Mouse (Mus musculus): Measurements from ENCODE around the gene Slc25a18.

The Slc25a18 gene

DNA sequence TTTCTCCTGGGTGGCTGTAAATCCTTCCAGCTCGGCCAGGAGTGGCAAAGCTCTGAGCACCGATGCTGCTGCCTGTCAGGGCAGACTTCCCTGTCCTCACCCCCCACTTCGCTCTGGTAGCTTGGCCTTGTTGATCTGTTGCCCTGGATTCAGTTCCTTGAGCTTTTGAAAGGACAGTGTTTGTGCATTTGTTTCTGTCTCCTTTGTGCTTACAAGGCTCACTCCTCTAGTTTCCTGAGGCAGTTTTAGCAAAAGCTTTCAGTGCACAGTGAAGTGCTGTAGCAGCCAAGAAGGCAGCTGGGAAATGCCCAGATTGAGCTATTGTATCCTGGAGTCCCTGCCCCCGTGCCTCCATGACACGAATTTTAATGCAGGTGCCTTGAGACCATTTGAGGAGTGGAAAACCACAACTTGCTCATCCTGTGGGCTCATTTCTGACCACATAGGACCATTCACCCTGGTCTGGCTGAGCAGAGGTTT, at the start of gene Slc25a18:
Slc25a18 (plus strand) TSS at position 430 of the 480 bp plus-strand sequence.
- DNase-seq (ENCODE audit: low spot score in 2 of 2), result no peak

DNA sequence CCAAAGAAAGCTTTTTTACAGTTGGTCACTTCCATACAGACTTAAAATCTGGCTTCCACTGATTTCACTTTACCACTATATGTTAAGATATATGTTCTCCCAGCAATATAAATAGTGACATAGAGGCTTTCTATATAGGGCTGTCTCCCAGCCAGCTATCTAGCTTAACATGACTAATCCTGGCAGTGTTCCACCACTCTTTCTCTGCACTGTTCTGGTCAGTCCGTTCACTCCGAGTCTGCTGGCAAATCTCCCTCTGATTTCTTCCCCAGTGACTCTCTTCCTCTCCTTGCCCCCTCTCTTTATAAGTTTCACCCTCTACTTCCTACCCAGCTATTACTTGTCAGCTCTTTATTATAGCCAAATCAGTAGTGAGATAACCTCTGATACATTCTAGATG, 47.4 kb upstream of the Slc25a18 start:
- DNase-seq (ENCODE audit: low spot score in 2 of 2), result no peak

DNA sequence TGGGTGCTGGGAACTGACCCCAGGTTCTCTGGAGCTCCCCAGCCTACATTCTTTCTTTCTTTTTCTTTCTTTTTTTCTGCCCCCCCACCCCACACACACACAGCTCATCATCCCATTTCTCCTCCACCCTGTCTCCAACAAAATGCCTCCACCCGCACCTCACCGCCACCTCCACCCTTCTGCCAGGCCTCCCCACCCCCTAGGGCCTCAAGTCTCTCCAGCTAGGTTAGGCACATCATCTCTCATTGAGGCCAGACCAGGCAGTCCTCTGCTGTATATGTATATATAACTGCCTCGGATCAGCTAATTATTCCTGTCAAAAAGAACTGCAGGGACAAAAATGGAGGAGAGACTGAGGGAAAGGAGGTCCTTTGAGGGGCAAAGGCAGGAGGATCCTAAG, 37.4 kb upstream of the Slc25a18 start:
- no peak for DNase-seq (ENCODE audit: low spot score in 2 of 2)

DNA sequence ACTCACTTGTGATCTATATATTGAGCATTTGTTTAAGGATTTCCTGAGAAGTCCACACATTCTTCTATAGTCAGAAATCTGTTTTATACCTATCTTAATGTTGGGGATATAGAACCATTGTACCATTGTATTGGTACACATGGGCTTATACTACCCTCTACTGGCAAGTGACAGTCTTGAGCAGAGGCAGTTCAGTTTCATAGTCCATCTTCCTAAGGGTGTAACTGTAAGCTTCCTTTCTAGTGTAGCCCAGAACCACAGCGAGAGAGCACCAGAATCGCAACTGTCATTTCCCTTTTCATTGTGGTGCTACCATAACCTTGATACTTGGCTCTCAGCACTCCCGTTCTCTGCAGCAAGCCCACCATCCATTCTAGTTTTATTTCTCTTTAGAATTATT, 36.8 kb upstream of the Slc25a18 start:
- no peak for DNase-seq (ENCODE audit: low spot score in 2 of 2)

DNA sequence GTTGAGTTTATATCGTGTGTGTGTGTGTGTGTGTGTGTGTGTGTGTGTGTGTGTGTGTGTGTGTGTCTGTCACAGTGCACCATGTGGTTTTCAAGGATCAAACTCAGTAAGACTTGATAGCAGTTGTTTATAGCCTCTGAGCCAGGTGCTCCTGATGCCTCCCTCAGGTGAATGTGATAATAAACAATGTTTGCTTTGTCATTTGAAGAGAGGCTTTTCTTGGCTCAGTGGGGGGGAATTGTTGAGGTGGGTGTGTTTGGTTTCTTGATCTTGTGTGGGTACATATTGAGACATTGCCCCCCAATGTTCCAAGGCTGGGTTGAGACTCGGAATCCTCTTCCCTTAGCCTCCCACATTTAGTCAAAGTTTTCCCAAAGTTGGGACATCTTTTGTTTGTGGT, 30.2 kb upstream of the Slc25a18 start:
- no peak for DNase-seq (ENCODE audit: low spot score in 2 of 2)

DNA sequence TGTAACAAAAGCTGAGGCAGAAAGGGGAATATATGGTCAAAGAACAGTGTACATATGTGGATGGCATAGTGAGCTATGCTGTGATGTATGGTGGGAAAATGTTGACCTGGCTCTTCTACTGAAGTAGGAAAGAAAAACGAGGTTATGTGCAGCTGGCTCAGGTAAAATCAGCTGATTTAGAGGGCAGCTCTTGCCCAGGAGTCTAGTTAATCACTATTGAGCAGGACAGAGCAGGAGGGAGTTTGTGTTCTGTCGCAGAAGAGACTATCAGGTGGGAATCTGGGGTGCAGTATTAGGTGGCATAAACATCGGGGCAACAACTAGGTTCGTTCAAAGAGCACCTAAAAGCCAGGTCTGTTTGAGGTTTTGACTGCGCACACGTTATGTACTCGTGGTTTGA, 29.1 kb upstream of the Slc25a18 start:
- no peak for DNase-seq (ENCODE audit: low spot score in 2 of 2)

DNA sequence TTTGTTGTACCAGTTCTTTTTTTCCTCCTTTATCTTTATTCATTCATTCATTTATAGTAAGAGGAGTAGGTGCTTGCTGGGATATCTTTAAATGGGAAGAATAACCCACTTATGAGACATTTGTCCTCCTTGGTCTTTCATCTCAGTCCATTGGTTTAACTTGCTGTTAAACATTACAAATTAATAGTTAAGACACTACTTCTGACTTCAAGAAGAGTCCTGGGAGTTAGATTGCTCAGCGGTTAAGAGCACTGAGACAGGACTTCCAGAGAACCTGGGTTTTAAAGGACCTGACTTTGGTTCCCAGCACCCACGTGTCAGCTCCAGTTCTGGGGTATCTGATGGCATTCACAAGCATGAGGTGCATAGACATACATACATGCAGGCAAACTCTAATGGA, 27.0 kb upstream of the Slc25a18 start:
- no peak for DNase-seq (ENCODE audit: low spot score in 2 of 2)

DNA sequence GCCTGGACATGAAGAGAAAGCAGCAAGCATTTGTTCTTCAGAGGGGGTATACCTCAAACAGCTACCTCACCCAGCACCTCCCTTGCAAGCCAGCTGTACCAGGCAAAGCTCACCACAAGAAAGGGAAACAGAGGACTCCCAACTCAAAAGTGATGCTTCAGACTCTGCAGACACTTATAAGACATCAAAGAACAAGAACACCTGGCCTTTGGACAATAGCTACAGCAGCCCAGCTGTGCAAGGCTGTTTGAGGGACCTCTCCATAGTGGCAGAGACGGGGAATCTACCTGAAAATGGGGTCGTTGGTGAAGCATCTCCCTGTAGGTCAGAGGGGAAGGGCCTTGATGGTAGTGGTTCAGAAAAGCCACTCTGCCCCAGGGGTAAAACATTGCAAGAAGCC, 12.2 kb upstream of the Slc25a18 start:
- DNase-seq (ENCODE audit: low spot score in 2 of 2), result no peak

DNA sequence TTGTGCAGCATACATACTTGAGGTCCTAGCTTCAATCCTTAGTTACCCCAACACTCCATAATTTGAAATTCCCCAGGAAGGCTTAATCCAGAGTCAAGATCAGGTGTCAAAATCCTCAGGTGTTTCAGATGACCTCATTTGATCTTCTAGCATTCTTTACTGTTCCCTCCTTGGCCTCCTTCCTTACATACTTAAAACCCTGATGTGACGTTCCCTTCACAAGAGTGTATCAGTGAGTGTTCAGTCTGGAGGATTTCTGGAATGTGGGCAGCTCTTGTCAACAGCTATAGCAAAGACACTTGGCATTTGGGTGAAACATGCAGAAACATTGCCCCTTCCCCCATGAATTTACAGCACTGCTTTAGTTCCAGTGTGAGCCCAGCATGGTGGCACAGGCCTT, 3.4 kb upstream of the Slc25a18 start:
- no peak for DNase-seq (ENCODE audit: low spot score in 2 of 2)

DNA sequence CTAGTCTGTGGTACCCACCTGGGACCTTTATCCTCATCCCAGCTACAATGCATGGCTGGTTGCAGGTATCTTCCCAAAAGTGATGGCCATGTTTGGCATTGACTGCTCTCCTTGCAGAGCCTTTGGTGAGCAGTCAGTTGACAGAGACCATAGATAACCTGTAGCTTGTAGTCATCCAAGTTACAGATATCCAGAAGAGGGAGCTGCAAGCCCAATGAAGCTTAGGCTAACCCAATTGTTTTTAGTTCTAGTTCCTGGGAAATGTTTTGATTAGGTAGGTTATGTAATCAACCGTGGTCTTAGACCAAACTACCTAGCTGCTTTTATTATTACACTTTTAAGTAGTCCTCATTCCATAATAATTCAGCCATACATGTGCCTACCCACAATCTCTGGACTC, 2.0 kb upstream of the Slc25a18 start:
- DNase-seq (ENCODE audit: low spot score in 2 of 2), result no peak

DNA sequence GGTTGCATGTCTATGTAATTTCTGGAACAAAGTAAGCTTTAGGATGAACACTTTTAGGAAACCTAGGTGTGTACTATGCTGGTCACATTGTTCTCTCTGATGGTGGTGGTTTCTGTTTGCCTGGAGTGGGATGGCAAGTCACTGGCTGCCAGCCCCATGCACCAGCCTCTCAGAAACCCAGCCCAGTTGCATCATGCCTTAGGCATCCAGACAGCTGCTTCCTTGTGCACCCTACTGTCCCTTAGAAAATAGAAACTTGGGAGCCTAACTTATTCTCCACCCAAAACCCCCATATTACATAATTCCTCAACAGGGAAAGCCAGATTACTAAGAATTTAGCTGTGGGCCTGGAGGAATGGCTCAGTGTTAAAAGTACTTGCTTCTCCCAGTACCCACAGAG, 1.4 kb upstream of the Slc25a18 start:
- no peak for DNase-seq (ENCODE audit: low spot score in 2 of 2)

DNA sequence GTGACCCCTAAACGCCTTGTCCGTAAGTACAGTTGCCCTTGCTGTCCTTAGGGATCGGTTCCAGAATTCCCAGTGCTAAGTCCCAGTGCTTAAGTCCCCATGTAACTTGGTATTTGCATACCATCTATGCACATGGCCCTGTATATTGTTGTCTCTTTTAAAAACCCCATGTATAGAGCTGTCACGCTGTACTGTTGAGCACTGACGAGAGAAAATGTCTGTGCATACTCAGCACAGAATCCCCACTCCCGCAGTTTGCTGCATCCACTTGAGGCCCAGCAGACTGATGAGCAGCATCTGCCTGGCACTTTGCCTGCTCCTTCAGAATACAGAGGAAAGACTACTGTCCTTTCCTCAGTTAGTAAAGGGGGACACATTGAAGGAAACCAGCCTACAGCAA, 385 bp downstream of the Slc25a18 start:
- no peak for DNase-seq (ENCODE audit: low spot score in 2 of 2)

DNA sequence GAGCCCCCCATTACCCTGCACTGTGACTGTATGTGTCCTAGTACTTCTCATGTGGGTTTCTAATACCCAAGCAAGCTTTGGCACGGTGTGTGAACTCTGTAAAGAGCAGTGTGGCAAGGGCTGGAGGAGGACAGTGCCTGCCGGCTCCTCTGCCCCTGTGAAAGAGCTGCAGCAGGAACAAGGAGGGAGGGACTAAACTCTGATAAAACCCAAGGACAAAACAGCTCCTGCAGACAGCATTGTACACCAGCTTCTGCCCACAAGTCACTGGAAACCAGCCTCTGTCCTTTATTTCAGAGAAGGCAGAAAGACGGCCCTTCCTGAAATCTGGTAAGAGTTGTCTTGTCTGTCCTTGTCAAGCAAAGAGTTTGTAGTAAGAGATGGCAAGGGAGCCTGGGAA, 2.9 kb downstream of the Slc25a18 start:
- DNase-seq (ENCODE audit: low spot score in 2 of 2), result no peak

DNA sequence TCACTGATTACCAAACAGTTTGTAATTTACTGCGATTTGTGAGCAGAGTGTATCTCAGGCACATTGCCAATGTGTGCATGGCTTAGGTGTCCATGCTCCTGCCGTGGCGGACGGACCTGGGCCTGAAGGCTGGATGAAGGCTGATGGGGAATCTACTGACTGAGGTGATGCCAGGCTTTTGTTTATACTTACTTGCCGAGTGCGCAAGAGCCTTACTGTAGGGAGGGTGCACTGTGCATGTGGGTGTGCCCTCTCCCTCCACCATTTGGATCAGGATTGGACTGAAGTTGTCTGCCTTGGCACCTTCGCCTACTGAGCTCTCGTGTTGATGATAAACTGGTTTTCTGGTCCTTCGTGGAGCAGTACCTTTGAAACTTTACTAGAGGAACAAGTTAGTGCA, 4.2 kb downstream of the Slc25a18 start:
- no peak for DNase-seq (ENCODE audit: low spot score in 2 of 2)

DNA sequence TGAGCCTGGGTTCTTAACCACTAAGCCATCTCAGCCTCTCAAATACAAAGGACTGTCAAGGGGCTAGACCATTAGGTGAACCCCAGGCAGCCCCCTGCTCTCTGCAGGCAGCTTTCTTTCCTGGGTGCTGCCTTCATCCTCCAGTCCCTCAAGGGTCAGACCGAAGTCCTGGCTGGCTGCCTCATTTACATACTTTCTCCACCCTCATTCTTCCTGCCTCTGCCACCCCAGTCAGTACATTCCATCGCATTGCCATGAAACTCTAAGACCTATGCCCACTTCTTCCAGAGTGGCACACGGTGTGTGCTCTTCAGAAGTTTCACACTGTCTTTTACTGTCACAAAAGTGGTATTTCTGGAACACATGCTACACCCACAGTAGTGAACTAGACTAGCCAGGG, 4.8 kb downstream of the Slc25a18 start:
- no peak for DNase-seq (ENCODE audit: low spot score in 2 of 2)

DNA sequence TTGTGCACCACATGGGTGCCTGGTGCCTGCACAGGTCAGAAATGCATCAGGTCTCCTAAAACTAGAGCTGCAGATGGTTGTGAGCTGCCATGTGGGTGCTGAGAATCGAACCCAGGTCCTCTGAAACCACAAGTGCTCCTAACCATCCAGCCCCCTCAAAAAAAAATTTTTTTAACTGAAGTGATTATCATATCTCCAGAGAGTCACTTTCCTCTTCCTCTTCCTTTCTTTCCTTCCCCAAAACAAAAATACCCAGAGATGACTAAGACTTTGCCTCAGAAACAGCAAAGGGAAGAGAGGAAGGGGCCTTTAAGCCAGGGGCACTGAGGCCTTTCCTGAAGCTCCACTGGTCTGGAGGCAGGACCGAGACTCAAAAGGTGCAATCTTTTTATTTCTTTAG, 9.6 kb downstream of the Slc25a18 start:
- no peak for DNase-seq (ENCODE audit: low spot score in 2 of 2)

DNA sequence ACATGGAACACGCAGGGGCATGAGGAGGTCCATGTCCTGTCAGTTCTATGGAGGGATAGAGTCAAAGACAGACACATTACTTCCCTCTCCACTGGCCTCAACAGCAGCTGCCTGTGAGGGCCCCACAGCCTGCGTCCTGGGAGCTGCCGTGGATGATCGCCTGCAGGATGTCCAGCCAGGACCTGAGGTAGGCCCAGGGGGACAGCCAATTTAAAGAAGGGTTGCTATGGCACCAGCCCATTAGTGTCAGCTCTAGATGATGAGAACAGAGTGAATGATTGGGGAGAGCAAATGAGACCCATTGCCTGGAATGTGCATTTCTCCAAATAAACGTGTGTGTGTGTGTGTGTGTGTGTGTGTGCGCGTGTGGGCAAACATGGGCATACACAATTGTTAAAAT, 11.0 kb downstream of the Slc25a18 start:
- no peak for DNase-seq (ENCODE audit: low spot score in 2 of 2)

DNA sequence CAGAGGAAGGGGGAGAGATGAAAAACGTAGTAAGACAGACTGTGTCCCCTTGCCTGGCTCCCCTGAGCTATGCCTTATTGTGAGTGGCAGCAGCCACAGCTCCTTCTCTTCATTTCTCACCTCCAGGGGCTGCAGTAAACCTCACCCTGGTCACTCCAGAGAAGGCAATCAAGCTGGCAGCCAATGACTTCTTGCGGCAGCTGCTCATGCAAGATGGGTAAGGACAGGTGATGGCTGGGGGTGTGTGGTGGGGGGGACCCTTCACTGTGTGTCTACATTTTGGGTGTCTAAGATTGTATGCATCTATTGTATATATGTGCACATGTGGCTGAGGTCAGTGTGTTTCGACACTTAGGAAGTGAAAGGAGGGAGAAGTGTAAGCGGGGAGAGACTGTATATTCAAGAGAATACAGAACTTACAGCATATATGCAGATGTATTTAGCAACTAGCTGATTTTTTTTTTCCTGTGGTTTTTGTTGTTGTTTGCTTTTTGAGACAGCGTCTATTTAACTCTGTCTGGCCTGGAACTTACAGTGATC, 14.8 kb downstream of the Slc25a18 start:
- DNase-seq (ENCODE audit: low spot score in 2 of 2), result no peak

DNA sequence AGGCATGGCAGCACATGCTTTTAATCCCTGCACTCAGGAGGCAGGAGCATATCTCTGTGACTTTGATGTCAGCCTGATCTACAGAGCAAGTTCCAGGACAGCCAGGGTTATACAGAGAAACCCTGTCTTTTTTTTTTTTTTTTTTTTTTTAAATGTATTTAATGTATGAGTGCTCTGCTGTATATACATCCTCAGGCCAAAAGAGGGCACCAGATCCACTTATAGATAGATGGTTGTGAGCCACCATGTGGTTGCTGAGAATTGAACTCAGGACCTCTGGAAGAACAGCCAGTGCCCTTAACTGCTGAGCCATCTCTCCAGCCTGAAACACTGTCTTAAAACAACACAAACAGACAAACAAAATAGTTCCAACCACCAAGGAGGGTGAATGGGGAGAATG, 15.5 kb downstream of the Slc25a18 start:
- no peak for DNase-seq (ENCODE audit: low spot score in 2 of 2)

DNA sequence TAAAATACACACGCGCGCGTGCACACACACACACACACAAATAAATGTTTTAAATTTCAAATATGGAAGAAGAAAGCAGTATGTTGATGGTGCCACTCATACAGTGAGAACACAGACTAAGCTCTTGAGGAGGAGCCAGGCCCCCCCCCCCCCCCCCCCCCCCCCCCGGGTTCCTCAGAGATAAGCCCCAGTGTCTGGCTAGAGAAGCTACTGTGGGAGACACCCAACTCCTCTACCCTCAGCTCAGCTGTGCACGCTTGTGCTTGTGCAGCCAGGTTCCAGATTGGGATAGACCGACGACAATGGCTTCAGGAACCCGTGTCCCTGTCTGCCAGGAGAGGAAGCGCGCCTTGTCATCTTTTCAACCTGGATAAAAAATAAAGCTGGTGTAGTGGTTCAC, 16.8 kb downstream of the Slc25a18 start:
- DNase-seq (ENCODE audit: low spot score in 2 of 2), result no peak

DNA sequence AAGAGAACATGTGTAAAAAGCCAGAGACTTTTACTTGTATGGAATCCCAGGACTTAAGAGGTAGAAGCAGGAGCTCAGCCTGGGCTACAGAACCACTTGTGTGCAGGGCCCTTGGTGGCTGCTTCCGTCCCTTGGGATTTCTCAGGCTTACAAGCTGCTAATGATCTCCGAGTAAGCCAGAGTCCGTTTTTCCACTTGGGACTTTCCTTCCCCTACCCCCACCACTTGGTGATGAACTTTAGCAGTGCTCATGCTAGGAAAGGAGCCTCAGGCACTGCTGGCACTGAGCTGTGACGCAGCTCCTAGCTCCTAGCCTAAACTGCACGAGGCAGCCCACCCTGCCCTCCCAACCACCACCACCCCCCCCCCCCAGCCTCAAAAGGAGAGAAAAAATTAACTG, 17.3 kb downstream of the Slc25a18 start:
- no peak for DNase-seq (ENCODE audit: low spot score in 2 of 2)

DNA sequence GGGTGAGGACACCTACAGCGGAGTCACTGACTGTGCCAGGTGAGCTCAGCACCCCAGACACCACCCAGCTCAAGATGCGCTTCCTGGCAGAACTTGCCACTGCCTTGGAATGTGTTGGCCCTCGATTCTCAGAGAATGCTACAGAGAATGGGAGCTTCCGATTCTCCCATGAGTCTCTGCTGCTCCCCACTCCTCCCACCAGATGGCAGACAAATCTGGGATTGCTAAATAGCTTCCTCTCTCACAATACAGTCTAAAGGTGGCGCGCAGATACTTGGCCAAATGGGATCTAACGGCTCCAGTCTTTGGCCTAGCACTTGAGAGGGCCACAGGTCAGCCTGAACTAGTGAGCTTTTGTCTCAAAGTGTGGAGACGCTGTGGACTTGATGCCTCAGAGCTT, 19.6 kb downstream of the Slc25a18 start:
- no peak for DNase-seq (ENCODE audit: low spot score in 2 of 2)

DNA sequence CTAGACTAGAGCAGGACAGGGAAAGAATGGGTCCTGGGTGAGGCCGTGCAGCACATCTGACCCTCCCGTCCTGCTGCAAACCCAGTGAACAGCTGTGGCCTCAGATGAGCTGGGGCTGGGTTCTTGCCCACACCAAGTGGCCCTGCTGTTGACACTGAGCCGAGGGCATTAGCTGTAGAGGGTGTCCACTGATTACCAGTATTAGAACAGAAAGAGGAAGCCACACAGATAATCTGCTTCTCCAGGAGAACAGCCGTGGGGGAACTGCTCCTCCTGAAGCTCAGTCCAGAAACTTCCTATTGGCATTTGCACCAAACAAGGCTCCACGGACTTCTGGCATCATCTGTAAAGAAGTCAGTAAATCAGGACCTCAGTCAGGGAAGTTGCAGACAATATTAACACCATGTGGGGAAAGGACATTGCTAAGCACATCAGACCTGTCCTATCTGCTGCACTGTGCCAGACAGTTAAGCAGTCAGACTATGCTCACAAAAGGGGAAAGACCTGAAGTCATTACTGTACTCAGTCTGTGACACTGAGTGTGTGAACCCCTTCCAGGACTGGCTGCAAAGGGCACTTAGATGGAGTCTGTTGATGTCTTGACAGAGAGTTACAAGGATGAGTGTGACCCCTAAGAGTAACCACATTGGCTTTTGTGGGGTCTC, 22.2 kb downstream of the Slc25a18 start:
- DNase-seq (ENCODE audit: low spot score in 2 of 2), result no peak

DNA sequence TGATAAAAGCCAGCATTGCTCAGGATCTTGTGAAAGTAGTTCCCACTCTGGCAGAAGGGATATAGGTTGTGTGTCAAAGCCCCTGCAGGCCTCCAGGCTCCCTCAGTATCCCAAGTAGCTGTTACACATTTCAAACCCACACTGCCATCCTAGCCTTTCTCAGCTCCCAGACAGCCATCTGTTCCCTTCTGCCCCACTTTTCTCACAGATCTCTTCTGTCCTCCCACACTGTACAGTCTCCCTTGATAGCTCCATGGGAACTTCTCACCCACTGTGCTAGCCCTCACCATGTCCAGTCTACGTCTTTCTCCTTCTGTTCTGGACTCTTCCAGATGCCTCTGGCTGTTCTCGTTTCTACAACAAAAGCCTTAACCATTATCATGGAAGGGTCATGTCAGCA, 22.7 kb downstream of the Slc25a18 start:
- DNase-seq (ENCODE audit: low spot score in 2 of 2), result peak in 1 of 2 experiments; percentile 26
